Mouse (Mus musculus) testis, postnatal 14 days (tissue): ENCODE data around the gene Gm572.

Experiments used
- DNase-seq: peaks from one replicate; pipeline ENCODE4 v3.0.0; 2021; ENCODE audit warnings: low spot score

Gm572 gene

DNA sequence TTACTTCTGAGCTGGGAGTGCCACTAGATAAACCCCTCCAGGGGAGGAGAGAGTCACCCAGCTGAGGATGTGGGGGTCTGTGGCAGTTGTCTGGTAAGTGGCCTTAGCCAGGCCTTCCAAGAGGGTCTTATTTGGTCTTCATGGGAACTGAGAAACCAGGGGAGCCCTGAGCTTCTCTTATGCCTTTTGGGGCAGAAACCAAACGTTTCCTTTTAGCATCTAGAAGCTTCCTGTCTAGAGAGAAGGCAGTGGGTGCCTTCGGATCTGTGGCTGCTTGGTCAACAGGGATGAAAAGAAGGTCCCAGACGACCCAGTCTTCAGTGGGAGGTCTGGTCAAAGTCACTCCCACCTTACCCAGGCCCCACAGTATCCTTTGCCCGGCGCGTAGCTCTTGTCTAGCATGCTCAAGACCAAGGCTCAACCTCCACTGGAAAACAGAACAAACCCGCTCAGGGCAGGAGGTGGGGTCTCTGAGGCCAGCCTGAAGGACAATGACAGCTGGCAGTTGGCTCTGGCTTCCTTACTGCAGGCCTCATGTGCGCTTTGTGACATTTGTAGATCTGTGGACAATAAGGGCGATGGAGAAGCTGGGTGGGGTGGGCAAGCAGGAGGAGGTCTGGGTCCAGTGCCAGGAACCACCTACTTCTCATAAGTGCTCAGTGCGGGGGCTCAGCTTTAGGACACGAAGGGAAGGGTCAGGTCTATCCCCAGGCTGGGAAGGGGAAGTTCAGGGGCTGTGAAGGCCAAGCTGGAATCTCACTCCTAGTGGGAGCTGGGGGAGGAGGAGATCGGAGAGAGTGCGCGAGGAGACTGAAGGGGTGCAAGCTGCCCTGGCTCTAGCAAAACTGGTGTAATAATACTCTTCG, at the start of gene Gm572:
TSS of gene Gm572 (plus strand) at position 27 of the 866 bp plus-strand sequence.
- DNase-seq = no peak

DNA sequence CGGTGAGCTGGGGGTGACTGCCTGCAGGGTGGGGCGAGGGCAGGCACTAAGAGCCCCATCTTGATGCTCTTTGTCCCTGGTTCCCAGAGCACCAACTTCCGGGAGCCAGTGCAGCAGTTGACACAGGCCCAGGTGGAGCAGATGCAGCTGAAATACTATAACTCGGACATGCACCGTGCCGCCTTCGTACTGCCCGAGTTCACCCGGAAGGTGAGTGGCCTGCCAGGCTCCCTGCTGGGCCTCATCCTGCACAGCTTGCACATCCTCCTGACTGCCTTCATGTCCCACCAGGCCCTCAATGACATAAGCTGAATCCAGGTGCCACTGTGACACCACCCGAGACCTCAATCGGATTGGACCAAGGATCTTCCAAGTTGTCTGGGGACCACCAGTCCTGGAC, 49.1 kb upstream of the Gm572 start:
- DNase-seq = no peak

DNA sequence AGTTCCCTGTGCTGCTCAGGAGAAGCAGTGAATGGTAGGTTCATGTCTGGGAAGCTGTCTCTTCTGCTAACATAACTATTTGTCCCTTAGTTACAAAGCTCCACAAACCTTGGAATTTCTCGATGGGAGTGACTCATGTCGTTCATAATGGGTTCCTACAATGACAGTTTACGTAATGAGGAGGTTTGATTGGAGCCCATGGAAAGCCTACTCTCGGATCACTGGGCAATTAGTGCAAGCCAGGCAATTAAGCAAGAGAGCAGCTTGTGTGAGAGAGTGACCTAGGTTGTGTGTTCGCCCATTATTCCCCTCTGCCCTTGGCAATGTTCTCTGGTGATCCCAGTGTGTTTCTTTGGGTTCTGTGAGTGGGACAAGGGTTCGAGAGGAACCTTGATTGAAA, 47.2 kb upstream of the Gm572 start:
- no peak for DNase-seq

DNA sequence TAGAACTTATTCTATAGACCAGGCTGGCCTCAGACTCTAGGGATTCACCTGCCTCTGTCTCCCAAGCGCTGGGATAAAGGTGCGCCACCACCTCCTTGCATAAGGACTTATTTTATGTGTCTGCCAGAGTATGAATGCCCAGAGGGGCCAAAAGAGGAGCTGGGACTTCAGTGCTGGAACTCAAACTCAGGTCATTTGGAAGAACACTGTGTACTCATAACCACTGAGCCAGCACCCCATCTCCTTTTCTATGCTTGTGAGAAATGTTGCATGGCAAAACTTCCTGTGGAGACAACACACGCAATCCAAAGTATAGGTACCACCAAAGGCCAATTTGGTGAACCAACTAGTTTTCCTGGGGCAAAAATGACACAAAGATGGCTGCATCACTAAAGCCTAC, 46.4 kb upstream of the Gm572 start:
- DNase-seq = no peak

DNA sequence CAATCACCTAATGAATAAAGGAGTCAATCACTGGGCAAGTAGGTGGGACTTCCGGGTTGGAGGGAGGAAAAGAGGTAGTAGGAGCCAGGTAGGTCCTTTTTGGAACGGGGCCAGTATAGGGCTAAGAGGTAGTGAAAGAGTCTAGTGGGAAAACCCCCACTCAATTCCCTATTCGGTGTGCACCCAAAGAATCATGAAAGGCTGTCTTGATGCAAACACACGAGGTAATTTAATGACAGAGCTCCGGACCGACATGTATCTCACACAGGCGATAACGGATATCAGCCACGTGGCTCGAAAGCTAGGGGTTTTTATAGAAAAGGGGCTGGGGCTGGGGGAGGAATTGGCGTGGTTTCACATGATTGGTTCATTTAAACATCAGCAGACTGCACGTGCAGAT, 44.3 kb upstream of the Gm572 start:
- no peak for DNase-seq

DNA sequence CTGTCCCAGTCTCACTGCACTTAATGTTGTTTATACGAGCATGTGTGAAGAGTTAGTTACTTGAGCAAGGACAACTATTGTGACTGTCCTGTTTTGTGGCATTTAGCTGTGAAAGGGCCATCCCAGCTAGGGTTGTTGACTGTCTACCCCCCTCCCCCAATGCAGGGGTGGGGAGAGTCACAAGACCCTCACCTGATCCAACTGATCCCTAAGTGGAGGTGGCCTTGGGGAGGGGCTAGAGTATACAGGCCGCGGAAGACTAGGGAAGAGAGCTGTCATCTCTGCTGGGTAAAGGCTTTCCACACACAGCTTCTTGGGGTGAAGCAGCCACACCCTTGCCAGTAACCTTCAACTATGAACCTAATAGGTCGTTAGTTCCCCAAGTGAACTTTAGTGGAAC, 42.8 kb upstream of the Gm572 start:
- no peak for DNase-seq

DNA sequence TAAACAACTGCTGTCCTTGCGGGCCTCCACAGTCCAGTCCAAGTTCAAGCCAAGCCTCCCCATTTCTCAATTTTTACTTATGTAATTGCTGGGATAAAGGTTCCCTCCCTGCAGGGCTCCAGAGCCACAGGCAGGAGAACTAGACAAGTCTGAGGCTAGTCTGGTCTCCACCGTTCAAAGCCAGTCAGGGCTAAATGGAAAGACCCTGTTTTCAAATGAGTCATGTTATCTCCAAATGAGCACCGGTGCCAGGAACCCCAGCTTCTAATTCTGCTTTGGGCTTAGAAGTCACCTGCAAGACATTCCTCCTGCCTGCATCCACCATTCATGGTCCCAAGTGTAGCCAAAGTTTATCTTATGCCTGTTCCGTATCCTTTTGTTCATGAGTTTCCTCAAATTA, 41.2 kb upstream of the Gm572 start:
- no peak for DNase-seq

DNA sequence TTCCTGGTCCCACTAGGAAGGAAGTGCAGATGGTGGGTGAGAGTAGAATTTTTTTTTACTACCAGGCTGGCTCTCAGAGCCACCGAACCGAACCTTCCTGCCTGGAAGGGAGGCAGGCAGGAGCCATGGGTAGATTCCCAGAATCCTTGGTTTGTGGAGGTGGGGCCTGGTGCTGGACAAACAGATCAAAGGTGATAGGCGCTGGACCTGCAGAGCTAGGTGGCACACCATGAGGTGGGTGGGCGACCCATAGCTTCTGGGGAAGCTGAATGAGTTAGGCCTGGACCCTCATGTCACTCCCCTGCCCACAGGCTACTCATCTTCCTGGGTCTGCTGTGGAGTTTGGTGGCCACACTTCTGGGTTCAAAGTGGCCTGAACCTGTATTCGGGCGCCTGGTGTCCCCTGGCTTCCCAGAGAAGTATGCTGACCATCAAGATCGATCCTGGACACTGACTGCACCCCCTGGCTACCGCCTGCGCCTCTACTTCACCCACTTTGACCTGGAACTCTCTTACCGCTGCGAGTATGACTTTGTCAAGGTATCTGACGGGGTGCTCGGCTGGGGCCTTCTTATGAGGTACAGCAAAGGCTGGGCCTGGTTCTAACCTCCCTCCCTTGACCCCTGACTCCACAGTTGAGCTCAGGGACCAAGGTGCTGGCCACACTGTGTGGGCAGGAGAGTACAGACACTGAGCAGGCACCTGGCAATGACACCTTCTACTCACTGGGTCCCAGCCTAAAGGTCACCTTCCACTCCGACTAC, 40.6 kb upstream of the Gm572 start, which contains the start of gene Masp2:
TSS of gene Masp2 (plus strand) at position 198 of the 764 bp plus-strand sequence.
- no peak for DNase-seq

DNA sequence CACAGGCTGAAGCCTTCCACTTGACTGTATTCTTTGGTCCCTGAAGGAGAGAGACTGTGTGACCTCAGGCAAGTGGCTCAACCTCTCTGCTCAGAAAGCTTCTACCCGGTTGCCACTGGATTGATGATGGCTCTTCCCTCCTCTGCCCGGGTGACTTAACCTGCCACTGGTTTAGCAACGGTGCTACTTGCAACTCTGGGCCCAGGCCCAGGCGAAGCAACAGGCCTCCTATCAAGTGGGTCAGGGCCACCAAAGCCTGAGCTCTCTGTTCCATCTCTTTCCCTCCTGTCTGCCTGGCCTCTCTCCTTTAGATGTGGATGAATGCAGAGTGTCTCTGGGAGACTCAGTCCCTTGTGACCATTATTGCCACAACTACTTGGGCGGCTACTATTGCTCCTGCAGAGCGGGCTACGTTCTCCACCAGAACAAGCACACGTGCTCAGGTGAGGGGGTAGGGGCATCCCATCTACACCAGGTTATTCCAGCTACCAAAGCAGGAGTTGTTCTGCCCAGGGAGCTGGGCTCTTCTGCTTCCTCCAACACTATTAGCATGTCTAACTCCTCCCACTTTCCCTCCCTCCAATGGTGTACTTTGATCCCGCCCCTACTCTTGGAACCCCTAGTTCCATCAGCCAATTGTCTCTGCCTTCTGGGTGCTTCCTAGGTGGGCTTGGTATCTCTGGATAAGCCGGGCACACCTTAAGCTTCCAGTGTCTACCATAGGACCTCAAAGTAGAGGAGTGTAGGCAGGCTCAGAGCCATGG, 39.6 kb upstream of the Gm572 start:
- DNase-seq = no peak

DNA sequence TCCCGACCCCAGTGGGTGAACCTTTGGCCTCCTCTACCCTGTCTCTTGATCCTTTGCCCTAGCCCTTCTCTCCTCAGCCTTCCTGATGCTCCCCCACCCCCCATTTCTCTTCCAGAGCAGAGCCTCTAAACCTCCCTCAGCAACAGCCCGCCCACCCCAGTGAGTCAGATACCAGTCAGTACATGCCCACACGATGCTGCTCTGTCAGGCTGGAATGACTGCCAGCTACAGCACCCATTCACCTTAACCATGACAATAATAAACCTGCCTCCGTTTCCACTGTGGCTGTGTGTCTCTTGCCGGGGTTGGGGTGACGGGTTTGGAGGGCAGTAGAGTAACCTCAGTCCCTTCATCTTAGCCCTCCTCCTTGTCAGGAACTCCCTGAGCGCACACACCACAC, 39.0 kb upstream of the Gm572 start:
- no peak for DNase-seq

DNA sequence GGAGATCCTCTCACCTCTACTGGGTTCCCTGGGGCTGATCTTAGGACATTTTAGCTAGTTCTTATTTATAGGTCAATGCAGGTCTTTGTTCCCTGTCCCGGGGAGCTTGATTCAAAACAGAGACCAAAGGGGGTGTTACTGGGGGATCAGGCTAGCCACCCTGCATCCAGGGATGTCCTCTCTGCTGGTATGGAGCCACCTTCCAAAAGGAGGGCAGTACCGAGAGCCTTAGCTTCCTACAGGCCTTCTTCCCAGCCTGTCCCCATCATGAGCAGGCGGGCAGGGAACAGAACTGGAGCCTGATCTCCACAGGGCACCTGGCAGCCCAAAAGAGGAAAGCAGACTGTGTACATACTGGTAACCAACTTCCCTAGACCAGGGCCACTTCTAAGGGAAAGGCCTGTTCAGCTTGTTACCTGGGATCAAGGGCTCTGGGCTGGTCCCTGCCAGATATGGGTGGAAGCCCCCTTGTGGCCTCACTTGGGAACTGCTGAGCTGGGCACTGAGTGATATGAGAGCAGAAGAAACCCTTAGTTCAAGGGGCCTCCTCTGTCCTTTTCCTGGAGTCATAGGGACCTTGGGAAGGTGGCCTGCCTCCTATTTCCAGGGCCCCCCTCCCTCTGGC, 38.5 kb upstream of the Gm572 start:
- DNase-seq = no peak

DNA sequence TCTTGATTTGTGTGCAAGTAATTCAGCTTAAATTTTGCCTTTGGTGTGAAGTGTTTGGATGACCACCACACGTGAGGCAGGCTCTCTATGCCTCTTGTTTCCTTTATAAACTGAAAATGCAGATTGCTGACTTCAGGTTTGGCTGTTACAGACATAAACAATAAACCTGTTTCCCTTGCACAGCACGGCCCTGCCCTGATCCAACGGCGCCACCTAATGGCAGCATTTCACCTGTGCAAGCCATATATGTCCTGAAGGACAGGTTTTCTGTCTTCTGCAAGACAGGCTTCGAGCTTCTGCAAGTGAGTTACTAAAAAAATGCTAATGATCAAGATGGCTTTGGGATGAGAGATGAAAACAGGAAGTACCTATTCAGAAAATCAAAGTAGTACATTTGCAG, 35.4 kb upstream of the Gm572 start:
- DNase-seq = peak; percentile 61

DNA sequence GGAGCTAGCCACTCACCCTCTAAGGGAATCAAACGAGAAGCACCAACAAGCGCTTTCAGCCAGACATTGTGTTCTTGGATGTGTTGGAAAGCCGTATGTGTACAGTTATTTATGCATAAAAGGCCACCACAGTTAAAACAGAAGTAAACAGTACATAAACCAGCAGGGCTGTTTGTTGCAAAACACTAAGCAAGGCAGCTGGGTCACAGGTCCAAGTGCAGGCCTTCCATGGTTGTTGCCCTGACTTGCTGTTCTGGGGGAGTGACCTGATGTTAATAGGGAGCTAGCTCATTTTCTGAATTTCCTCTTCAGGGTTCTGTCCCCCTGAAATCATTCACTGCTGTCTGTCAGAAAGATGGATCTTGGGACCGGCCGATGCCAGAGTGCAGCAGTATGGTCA, 33.3 kb upstream of the Gm572 start:
- DNase-seq = no peak

DNA sequence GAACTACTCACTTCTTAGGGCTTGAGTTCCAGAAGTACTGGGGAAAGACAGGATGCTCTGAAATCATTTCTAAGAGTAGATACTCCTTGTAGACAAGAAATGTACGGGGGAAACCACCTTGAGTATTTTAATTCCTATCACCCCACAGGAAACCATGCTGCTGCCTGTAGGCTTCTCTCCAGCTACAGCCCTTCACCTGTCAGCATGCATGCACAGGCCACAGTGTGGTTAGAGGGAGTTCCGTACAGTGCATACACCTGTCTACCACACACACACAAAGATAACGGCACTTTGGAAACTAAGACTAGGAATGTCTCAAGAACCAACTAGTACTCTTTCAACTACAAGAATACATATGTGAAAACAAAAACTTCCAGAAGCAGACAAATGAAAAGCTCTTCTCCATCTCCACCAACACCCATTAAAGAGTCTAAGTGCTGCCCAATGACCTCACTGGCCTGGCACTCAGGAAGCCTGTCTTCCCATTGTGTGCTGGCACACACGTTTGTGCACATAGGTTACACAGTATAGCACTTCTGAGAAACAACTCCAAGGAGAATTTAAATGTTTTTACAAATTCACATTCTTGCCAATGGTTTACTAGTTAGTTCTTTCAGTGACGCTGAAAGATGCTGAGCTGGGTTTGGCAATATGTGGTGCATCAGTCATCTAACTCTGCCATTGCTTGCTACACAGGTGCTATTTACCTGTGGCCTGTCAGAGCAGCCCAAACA, 32.3 kb upstream of the Gm572 start:
- DNase-seq = no peak

DNA sequence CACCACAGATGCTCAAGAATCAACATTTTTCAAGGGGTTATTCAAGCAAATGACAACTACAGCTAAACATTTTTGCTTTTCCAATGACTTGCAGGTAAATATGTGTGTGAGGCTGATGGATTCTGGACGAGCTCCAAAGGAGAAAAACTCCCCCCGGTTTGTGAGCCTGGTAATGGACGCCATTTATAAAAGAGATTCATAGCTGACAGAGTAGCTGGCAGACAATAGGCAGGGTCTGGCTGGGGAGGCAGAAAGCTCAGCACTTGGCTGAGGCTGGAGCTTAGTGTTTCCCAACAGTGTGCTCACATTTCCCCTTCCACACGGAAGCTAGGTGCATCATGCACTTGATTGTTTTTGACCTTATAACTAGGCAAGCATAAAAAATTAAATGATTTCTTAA, 30.6 kb upstream of the Gm572 start:
- DNase-seq = no peak

DNA sequence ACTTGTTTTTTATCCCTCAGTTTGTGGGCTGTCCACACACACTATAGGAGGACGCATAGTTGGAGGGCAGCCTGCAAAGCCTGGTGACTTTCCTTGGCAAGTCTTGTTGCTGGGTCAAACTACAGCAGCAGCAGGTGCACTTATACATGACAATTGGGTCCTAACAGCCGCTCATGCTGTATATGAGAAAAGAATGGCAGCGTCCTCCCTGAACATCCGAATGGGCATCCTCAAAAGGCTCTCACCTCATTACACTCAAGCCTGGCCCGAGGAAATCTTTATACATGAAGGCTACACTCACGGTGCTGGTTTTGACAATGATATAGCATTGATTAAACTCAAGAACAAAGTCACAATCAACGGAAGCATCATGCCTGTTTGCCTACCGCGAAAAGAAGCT, 29.4 kb upstream of the Gm572 start:
- DNase-seq = no peak

DNA sequence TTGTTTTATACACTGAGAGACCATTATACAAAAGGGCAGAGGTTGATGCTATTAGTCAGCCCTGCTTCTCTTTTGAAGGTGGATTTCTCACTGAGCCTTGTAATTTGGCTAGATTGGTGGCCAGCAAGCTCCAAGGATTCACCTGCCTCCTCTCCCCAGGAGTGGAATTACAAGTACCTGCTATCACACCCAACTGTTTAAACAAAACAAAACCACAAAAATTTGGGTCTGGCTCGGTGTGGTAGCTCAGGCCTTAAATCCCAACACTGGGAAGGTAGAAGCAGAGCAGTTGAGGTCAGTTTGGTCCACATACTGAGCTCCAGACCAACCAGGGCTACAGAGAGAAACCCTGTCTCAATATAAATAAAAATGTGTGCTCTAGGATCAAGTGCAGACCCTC, 23.3 kb upstream of the Gm572 start:
- DNase-seq = no peak

DNA sequence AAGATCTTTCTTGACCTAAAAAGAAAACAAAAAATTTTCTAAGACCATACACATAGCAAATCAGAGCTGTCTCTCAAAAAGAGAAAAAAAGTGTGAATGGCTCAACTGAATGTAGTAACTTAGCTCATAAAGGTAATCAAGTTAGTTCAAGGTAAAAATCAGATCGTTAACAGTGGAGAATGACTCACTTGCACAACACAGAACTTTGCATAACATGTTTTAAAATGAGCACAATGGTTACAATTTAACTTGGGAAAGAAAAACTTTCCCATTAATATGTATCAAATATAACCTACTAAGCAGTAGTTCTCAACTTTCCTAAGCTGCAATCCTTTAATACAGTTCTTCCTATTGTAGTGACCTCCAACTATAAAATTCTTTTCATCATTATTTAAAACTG, 22.4 kb upstream of the Gm572 start:
- DNase-seq = no peak

DNA sequence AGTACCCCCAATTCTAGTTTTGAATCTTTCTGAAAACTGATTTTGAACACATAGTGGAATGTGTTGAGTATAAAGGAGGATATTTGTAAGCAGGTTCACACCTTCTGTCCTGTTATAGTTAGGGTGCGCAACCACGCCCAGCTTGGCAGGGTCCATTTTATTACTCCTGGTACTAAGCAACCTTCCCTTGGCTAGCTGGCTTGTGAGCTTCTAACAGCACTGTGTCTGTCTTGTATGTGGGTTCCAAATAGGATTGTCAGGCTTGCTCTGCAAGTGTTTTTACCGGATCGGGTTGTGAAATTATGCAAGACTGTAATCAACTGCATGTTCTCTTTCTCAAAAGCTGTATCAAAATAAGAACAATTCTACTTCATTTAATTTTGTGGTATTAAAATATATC, 20.6 kb upstream of the Gm572 start:
- DNase-seq = no peak

DNA sequence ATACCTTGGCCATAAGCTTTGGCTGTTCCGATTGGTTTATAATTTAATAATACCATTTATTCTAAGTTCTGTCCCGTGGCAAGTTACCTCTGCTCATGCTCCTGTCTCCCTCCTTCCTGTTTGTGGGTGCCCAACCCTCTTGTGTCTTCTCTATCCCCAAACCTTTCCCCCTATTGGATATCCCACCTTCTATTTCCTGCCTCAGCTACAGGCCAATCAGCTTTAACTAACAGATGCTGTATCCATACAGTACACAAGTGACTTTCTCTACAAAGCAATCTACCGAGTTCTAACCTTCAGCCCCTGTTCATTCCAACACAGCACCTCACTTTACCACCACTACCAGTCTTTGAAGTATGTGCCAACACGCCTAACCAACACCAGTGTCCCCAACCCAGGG, 19.5 kb upstream of the Gm572 start:
- DNase-seq = no peak

DNA sequence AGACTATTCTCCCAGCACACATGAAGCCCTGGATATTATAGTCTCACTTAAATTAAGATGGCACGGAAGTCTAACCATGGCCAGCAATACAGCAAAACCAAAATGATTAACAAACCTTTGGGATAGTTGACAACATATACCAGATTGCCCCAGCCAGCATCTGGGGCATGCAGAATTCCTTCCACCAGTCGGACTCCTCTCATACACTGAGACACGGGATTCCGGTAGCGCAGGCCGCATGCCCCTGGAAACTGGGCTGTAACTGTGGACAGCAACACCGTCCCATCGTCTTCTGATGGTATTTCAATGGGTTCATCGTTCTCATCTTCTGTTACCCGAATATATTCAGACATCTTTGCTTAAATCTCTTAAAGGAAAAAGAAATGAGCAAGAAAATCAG, 18.1 kb upstream of the Gm572 start:
- DNase-seq = no peak
